Mouse (Mus musculus) c-Kit-positive CD71-negative TER-119-negative erythroid progenitor cells, embryonic 14.5 days (primary cell): ENCODE results near the gene Ltbp1.

ENCODE experiments used
- DNase-seq: peaks from one replicate; pipeline ENCODE4 v3.0.0-alpha.2; 2013; ENCODE audit warnings: low read depth

The Ltbp1 gene

GRCm38 (mm10) chr17:75236543-75236942 lies 231.2 kb downstream of the Ltbp1 start:
- DNase-seq: no peak

DNA sequence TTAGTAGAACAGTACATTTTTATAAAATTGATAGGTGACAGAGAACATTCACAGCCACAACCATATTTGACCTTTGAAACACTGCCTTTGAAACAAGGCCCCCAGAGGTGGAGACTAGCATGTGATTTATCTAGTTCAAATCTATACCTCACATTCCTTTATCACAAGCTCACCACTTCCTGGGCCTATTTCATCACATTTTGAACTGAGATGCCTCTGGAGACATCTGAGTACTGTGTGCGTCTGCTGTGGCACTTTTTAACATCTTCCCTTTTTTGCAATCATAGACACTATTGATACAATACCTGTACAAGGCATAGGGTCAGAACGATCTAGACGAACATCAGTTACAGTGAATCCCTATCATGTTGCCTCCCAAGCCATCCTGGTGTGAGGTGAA lies 232.1 kb downstream of the Ltbp1 start:
- no peak for DNase-seq

- DNase-seq: no peak
These were observed 233.3 kb downstream of the Ltbp1 start for GRCm38 (mm10) chr17:75238655-75239054.

GRCm38 (mm10) chr17:75239545-75239944 lies 234.2 kb downstream of the Ltbp1 start:
- DNase-seq: no peak

GRCm38 (mm10) chr17:75242086-75242485 lies 236.7 kb downstream of the Ltbp1 start:
- DNase-seq: no peak

DNA sequence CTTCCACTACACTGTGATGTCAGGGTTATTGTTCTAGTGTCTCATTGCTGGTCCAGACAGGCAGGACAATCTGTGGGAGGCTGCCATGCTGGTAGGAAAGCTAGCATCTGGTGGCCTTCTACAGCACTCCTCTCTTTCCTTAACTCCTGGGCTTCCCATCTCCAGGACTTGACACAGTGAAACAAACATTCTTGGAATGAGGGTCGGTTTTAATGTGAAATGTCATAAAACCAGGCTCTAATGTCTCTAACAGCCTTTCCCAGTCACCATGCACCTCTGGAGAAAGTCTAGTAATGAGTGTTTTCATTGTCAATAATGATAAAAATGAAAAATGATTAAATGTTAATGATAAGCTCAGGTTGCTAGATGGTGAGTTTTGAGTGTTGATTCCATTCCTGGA lies 237.9 kb downstream of the Ltbp1 start:
- no peak for DNase-seq

DNA sequence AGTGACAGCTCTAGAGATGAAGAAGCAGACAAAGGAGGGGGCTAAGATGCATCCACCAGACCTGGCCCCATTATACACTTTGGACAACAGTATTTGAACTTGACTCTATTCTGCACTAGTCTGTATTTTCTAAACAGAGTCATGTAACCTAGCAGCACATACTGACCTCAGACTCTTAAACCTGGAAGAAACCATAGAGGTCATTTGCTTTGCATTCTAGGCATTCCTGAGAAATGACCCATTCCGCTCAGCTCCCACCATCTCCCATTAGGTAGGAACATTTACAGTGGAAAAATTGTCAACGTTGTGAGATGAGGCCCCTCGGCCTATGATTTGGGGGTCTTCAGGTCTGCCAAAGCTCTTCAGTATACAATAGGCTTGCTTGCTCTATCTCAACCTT lies 238.8 kb downstream of the Ltbp1 start:
- no peak for DNase-seq

DNA sequence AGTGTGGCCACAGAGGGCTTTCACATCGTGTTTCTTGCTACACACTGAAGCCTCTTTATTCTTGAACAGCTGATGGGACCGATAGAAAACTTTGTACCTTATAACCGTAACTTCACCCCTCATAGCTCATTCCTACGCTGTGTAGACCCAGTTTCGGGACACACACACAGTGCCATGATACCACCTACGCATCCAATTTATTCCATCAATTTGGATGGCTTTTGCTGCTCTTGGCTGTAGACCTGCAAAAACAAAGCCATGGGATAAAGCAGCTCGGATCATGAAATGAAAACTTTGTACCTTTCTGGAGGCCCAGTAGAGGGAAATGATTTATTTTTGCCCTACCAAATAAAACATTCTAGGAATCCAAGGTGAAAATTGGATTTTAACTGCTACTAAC lies 239.7 kb downstream of the Ltbp1 start:
- no peak for DNase-seq

GRCm38 (mm10) chr17:75248632-75249031 lies 243.3 kb downstream of the Ltbp1 start:
- DNase-seq: no peak

- no peak for DNase-seq
These were observed 245.2 kb downstream of the Ltbp1 start for GRCm38 (mm10) chr17:75250571-75250970.

DNA sequence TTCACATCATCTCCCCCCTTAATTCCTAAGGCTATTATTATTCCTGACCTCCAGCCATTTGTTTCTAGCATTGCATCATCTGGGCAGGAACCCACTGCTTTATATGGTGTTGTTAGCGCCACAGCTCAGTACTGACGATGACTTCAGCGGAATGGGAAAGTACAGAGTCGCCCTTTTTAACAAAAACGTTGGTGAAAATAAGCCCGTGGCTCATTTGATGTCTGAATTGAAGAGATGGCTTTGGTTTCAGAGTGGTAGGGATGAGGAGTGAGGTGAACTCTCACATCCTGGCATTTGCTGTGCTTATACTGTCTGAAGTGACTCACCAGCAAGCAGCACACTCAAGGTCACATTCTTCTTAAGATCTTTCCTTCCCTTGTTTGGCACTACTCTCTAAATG lies 245.7 kb downstream of the Ltbp1 start:
- DNase-seq: no peak

DNA sequence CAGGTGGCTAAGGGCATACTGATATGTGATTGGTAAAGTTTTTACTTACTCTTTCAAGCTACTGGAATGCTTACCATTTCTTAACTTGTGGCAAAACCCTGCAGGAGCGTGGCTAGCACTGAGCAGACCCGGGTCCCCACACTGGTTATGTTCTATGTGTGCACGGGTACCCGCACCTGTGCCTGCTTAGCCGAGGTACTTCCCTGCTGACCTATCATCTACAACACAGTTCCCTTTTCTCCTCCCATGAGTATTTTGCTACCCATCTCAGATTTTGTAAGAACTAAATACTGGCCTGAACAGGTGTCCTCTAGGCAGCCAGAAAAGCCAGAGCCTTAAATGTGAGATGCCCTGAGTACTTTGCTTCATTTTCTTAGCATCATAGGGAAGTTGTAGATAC lies 247.2 kb downstream of the Ltbp1 start:
- no peak for DNase-seq

DNA sequence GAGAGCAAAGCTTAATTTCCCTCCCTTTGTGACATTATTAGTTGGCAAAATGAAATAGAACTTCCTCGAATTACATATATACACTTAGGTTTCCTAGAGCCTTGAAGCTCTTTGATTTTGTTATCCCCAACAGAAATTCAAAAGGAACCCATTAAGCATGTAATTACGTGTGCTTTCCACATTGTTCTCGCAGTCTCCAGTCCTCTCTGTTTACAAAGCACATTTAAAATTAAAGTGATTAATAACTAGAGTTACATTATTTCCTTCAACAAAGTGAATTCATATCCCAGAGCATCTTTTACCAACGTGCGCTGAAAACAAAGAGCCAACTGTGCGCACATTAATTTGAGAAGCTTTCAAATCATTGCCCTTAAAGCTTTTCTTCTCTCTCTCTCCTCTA lies 249.5 kb downstream of the Ltbp1 start:
- DNase-seq: no peak

DNA sequence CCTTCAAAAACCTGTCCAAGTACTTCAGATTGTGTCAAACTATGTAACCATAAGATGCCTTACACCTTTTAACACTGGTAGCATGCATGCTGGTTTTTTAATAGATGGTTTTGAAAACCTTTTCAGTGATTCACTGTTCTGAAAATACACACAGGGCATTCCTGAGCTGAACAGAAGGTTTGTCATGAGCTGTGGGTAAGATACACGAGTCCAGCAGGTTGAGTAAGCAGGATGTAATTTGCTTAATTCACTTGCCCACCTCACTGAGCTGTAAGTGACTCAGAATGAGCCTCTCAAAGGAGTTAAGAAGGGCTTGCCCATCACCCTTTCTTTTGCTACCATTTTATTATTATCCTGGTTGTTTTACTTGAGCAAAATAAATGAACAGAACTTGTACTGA lies 250.6 kb downstream of the Ltbp1 start:
- no peak for DNase-seq

DNA sequence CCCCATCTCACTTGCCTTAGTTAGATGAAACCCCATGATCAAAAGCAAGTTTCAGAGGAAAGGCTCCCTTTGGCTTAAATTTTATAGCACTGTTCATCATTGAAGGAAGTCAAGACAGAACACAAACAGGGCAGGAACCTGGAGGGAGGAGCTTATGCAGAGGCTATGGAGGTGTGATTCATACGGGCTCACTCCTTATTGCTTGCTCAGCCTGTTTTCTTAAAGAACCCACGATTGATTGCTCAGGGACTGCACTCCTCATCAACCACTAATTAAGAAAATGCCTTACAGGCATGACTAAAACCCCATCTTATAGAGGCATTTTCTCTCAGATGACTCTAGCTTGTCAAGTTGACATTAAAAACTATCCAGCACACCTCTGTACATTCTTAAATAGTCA lies 253.1 kb downstream of the Ltbp1 start:
- DNase-seq: no peak

GRCm38 (mm10) chr17:75263336-75263990 lies 258.1 kb downstream of the Ltbp1 start:
- DNase-seq: no peak

DNA sequence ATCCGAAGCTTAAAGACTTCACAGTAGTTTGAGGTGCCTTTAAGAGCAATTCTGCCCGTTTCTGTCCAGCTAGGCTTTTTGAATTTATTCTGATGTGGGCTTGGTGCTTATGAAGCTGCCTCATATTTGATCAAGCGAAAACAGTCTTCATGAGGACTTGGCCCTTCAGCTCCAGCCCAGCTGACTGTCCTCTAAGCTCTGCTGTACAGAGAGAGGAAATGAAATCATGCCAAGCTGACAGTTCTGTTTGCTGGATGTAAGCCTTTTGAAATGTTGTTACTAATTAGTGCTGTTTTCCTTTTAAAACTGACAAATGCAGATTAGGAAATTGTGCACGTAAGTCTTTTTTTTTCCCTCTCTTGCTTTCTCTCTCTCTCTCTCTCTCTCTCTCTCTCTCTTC lies 263.1 kb downstream of the Ltbp1 start:
- no peak for DNase-seq

DNA sequence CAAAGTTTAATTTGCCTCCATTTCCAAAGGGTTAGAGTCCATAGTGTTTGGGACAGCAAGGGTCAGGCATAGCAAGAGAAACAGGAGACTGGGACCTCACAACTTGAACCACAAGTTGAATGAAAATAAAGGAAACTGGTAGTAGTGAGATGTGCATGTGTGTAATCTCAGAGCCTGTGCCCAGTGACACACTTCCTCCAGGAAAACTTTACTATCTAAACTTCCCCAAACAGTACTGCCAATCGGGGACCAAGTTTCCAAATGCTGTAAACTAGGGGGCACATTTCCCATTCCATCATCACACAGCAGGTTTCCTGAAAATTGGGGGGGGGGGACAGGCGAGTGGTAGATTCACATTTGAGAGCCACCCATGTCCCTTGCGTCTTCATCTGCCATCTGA lies 267.1 kb downstream of the Ltbp1 start:
- no peak for DNase-seq

DNA sequence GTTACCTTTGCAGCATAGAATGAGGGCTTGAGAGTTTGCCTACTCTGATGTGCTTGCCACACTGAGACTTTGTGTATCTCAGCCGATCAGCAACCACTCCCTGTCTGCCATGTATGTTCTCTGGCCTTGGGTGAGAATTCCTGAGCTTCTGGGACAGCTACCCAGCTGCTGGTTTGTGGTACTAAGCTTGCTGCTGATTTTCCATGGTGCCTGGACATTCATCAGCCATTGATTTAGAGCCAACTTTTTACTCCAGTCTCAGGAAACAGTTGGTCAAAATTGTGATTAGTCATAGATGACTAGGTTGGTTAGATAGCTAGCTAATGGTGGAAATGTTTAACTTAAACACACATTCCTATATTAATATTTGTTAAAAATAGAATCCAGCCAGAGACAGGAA lies 267.9 kb downstream of the Ltbp1 start:
- no peak for DNase-seq

GRCm38 (mm10) chr17:75275302-75275701 lies 269.9 kb downstream of the Ltbp1 start:
- no peak for DNase-seq

DNA sequence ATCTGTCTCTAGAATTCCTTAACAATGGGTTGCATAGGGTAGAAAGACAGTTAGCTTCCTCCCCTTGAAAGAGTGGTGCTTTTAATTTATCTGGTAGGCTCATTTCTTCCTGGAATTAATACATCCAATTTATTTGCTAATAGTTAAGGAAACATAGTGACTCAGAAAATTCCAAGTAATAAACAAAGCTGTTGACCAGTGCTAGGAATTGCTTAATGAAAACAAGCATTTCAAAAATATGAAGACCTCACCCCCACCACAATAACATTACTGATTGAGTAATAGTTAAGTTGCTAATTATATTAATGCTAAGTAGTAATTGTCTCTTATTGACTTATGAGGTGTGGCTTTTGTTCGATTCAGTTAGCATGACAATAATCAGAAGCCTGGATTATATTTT lies 272.7 kb downstream of the Ltbp1 start:
- DNase-seq: no peak

DNA sequence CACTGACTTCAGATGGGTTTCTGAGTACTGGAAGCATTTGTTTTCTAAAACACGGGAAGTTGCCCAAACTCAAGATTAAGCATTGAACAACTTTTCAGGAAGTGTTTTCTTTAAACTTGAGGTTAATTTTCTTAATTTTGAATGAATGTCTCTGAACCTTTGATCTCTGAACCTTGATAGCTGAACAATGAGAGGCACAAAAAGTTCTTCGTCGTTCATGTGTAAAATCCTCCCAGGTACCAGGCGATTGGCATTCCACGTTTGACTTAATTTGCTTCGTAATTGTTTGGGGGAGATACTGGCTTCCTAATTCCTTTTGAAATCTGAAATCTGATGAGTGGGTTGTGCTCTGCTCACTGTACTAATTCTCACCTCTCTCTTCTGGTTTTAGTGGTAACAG lies 273.2 kb downstream of the Ltbp1 start:
- no peak for DNase-seq

DNA sequence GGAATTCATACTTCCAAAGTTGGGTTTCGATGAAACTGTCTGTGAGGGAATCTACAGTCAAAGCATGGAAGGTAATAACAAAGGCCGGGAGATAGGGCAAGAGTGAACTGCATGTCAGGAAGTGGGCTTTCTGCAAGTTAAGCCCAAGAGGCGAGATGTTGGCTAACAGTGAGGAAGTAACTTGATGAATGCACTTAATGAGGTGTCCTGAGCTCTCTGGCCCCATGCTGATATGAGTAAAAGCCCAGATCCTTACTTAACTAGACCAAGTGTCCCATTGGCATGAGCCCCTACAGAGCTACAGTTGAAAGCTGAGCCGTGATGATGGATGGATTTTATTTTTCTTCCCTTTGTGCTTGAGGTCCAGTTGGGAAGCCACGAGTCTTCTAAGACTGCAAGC lies 276.0 kb downstream of the Ltbp1 start:
- no peak for DNase-seq

DNA sequence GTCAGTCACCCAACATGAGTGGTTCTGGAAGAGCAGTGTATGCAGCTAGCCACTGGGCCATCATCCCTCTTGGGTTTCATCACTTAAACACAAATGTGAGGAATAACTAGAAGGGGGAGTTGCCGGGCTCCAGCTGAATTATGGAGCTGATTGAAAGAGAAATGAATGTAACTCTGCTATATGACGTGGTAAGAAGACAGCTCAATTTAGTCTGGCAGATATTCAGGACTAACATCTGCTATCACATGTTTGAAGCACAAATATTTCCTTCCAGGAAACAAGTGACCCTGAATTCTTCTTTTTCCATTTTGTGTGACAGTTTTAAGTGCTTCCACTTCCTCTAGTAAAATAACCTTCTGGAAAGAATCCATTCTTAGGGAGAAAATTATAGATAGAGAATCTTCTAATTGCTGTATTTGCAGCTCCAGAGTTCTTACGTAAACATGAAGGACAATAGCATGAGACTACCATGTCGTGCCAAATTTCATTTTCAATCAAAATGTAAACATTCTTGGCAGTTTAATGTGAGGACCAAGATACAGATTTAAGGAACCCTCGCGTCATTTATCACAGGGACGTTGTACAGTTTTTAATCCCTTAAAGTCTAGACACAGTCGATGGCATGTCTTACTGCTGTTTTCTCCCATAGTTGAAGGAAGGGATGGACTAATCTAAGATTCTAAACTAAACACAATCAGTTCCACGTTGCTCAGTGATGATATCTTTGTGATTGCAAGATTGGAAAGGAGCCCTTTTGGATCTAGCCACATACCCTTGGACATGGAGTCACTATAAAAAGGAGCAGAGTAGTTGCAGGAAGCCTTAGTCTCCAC lies 279.7 kb downstream of the Ltbp1 start:
- no peak for DNase-seq
